Mouse (Mus musculus): ENCODE results near the gene Tmem185b.

The Tmem185b gene

DNA sequence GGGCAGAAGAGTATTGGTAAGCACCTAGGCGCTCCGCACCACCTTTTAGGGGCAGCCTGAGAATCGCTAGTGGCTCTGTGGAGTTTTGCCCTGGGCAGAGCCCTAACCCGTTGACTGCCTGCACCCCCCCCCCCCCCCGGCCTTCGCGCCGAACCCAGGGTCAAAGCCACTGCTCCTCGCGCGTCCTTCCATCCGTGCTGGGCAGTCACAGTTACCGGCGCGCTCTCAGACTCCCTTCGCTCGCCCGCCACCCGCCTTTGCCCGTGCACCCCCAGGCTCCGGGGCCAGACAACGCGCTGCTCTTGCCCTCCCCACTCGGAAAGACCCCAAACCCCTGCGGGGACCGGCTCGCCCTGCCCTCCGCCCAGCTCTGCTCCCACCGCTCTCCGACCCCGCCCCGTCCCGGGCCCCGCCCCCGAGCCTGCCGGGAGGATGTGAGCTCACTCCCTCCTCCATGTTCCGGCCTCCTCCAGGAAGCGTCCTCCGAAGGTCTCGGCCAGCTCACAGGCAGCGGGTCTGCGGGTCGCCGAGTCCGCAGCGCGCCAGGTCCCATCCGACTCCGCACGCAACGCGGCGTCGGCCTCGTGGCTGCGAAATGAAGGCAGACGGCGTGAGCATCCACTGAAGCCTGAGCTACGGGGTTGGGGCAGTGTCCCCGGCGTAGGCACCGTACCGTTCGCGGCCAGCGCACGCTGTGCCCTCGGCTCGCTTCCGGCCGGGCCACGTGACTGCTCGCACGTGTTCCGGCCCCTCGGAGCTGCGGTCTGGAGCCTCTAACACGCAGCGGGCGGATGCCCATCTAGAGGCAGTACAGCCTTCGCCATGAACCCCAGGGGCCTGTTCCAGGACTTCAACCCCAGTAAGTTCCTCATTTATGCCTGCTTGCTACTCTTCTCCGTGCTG is at the start of gene Tmem185b:
Gene Tmem185b, plus strand, starts transcription at position 472 of the 903 bp plus-strand sequence.
- peak; percentile 89 for DNase-seq (ENCODE audit: low spot score)

- no peak for DNase-seq (ENCODE audit: low spot score)
Observed at GRCm38 (mm10) chr1:119476905-119477353, 49.0 kb upstream of the Tmem185b start.

DNA sequence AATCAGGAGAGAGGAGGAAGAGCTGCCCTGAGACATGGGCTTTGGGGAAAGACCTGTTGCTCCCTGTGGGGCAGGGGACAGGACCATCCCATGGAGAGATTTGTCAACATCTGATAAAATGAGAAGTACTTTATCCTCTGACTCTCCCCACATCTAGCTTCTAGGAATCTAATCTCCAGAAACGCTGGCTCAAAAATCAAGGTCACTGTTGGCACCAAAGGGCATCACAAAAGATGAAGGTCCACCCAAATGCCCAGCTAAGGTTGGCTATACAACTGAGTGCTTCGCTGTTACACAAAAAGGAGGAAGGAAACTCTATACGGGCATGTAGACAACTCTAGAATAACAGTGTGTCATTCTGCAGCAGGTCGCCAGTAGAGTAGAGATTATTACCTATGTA is 46.3 kb upstream of the Tmem185b start:
- DNase-seq (ENCODE audit: low spot score) = no peak

GRCm38 (mm10) chr1:119480678-119481077 is 45.3 kb upstream of the Tmem185b start:
- DNase-seq (ENCODE audit: low spot score) = no peak

DNA sequence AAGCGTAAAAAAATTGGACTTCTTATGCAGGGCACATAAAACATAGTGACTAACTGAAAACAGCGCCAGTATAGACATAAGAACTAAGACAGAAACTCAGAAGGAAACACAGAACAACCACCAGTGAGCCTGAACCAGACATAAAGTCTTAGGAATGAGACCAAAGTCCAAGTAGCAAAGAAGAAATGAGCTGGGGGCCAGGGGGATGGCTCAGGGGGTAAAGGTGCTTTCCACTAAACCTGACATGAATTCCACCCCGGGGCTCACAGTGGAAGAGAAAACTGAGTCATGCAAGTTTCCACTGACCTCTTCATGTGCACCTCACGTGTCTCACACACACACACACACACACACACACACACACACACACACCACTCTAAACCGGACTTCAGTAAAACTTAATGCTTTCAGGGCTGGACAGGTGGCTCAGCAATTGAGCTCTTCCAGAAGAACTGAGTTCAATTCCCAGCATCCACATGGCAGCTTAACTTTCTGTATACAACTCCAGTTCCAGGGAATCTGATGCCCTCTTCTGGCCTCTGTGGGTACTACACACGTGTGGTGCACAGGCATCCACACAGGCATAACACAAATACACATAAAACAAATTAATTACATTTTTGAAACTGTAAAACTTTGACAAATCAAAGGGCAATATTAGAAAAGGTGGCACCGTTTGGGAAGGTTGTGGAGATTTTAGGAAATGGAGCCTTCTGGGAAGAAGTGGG is 44.6 kb upstream of the Tmem185b start:
- no peak for DNase-seq (ENCODE audit: low spot score)

- no peak for DNase-seq (ENCODE audit: low spot score)
Observed at GRCm38 (mm10) chr1:119482891-119483290, 43.1 kb upstream of the Tmem185b start.

- DNase-seq (ENCODE audit: low spot score) = peak; percentile 24
Observed at GRCm38 (mm10) chr1:119484457-119484856, 41.5 kb upstream of the Tmem185b start.

DNA sequence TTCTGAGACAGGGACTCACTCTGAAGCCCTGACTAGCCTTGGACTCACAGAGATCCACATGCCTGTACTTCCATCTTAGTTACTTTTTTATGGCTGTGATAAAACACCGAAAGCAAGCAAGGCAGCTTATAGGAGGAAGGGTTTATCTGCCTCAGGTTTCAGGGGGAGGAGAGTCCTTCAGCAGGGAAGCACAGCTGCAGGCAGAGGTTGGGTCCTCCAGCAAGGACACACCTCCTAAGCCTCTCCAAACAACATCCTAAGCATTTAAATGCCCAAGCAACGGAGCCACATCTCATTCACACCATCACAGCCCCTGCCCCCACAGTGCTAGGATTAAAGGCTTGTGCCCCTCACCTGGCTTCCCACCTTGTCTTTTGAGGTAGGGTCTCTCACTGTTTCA is 40.1 kb upstream of the Tmem185b start:
- DNase-seq (ENCODE audit: low spot score) = no peak

GRCm38 (mm10) chr1:119487917-119488590 is 37.9 kb upstream of the Tmem185b start:
- DNase-seq (ENCODE audit: low spot score) = no peak

GRCm38 (mm10) chr1:119490765-119491164 is 35.2 kb upstream of the Tmem185b start:
- no peak for DNase-seq (ENCODE audit: low spot score)

GRCm38 (mm10) chr1:119492097-119492496 is 33.9 kb upstream of the Tmem185b start:
- peak; percentile 82 for DNase-seq (ENCODE audit: low spot score)

DNA sequence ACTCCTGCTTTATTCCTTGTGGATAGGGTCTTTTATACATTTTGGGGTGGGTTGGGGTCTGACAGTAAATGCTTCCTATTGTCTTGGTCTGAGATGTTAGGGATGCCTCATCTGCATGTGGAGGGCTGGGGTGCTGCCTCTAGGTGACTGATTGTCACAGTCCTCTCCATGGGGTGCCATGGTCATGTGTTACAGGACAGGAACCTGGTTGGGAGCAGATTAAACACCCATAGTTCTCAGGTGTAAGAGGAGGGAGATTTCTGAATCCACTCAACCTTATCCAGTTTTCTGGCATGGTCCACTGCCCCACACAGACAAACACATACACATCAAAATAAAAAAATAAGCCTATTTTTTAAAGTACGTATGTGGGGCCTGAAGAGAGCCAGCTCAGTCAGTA is 33.5 kb upstream of the Tmem185b start:
- DNase-seq (ENCODE audit: low spot score) = no peak

GRCm38 (mm10) chr1:119494024-119494711 is 31.8 kb upstream of the Tmem185b start:
- DNase-seq (ENCODE audit: low spot score) = no peak

GRCm38 (mm10) chr1:119494712-119495395 is 31.1 kb upstream of the Tmem185b start:
- DNase-seq (ENCODE audit: low spot score) = no peak

DNA sequence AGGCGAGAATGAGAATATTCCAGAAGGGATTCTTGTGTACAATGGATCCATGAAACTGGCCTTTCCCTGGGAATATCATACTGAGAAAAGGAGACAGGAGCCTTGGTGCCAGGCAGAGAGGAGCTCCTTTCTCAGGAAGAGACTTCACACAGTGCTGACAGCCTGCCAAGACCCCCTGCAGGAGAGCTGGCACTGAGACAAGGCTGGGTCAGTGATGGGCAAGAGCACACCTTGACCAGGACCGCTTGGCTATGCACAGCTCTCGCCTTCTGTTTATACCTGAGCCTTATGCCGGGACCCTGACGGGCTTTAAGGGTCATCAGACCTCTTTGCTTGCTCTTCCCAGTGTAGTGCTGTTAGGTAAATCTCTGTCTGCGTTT is 30.6 kb upstream of the Tmem185b start:
- no peak for DNase-seq (ENCODE audit: low spot score)

- DNase-seq (ENCODE audit: low spot score) = no peak
Observed at GRCm38 (mm10) chr1:119497346-119498004, 28.5 kb upstream of the Tmem185b start.

- DNase-seq (ENCODE audit: low spot score) = no peak
Observed at GRCm38 (mm10) chr1:119498536-119499231, 27.3 kb upstream of the Tmem185b start.

- no peak for DNase-seq (ENCODE audit: low spot score)
Observed at GRCm38 (mm10) chr1:119499456-119499855, 26.5 kb upstream of the Tmem185b start.

DNA sequence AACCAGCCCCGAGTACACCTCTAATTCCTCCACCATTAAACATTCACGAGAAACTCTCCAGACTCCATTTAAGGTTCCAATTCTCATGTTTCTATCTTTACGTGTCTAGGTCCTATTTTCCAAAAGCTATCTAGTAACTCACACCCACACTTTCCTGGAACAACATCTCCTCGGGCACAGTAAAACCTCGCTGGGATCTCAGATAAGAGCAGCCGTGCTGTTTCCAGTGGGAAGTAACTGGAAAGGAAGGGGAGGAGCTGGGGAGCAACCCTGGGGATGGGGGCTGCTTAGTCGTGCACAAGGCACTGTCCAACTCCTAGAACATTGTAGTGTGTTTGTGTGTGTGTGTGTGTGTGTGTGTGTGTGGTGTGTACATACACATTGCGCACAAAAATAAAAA is 24.1 kb upstream of the Tmem185b start:
- no peak for DNase-seq (ENCODE audit: low spot score)

DNA sequence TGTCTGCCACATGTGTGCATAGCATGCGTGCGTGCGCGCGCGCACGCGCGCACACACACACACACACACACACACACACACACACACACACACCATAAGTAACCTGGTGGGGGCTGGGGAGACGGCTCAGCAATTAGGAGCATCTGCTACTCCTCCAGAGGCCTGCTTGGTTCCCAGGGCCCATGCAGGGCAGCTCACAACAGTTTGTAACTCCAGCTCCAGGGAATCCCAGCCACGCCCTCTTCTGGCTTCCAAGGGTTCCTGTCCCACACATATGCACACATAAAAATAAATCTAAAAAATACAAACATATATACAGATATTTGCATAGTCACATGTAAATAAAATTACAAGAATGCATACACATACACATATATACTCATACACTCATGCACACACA is 23.2 kb upstream of the Tmem185b start:
- no peak for DNase-seq (ENCODE audit: low spot score)
